Mouse (Mus musculus) intestine, embryonic 16.5 days (tissue): ENCODE results near the gene Arhgef19. TPM values are rescaled to one million over a fixed set of nuclear protein-coding genes. Genes with fewer than 3 reads are reported as not detected.

Source experiments
- ATAC-seq: fragments of 200-750 bp; cut with Nextera tagmentation; 2 replicates; pipeline ENCODE4 v1.8.0; 2017; ENCODE audit warnings: moderate TSS enrichment, moderate library complexity
- H3K27ac ChIP-seq: fragments of 300-500 bp; sonication (generic); 2 replicates; pipeline ENCODE4 v1.5.1; 2014; ENCODE audit warnings: mild to moderate bottlenecking, low read length
- H3K27me3 ChIP-seq: fragments of 300-500 bp; sonication (generic); replicated peaks from 2 replicates; pipeline ENCODE4 v1.6.1; 2014; ENCODE audit warnings: low read length, control low read depth, mixed read lengths; ENCODE audit not compliant: control insufficient read depth, insufficient read depth
- H3K36me3 ChIP-seq: fragments of 300-500 bp; sonication (generic); 2 replicates; pipeline ENCODE4 v1.6.1; 2014; ENCODE audit warnings: low read length, control low read depth; ENCODE audit not compliant: control insufficient read depth, insufficient read depth
- H3K4me1 ChIP-seq: fragments of 300-500 bp; sonication (generic); 2 replicates; pipeline ENCODE4 v1.6.1; 2014; ENCODE audit warnings: low read length, control low read depth, mixed read lengths; ENCODE audit not compliant: control insufficient read depth, insufficient read depth
- H3K4me2 ChIP-seq: fragments of 300-500 bp; sonication (generic); 2 replicates; pipeline ENCODE4 v1.6.1; 2014; ENCODE audit warnings: low read depth, low read length, control low read depth
- H3K4me3 ChIP-seq: fragments of 300-500 bp; sonication (generic); 2 replicates; pipeline ENCODE4 v1.5.1; 2014; ENCODE audit warnings: mild to moderate bottlenecking, low read length
- H3K9ac ChIP-seq: fragments of 300-500 bp; sonication (generic); 2 replicates; pipeline ENCODE4 v1.6.1; 2014; ENCODE audit warnings: low read depth, low read length
- H3K9me3 ChIP-seq: fragments of 300-500 bp; sonication (generic); 2 replicates; pipeline ENCODE4 v1.6.1; 2016; ENCODE audit warnings: low read length, control low read depth; ENCODE audit not compliant: control insufficient read depth
- WGBS: fragments of 180-500 bp; shearing (Covaris S2); extraction: QIAGEN DNeasy Blood & Tissue Kit; methylation state at CpG from one replicate; pipeline ENCODE4 v1.1.7; 2014; 5-methylcytosine and 5-hydroxymethylcytosine counted together
- polyA plus RNA-seq: library from polyadenylated mRNA; unstranded; fragments of >200 nt; fragmentation: Nextera tagmentation; extraction: Ambion mirVana; gene quantifications from 2 replicates; pipeline ENCODE4 v1.2.1, GENCODE M21; 2015

Gene Arhgef19
- polyA plus RNA-seq, 1 experiment from 2014 or later, result 15.0 TPM

- ATAC-seq, result peak; percentile 69; the same call in 1 of the 2 replicates
- H3K36me3 ChIP-seq, result no peaks in the 10 kb centered on the region
- H3K27ac ChIP-seq, result no peak overlapping the region
- no peaks in the 10 kb centered on the region for H3K4me1 ChIP-seq
- H3K9me3 ChIP-seq, result no peaks in the 10 kb centered on the region
- no peaks in the 10 kb centered on the region for H3K27me3 ChIP-seq
- H3K4me3 ChIP-seq, result no peak overlapping the region
- WGBS, result 68% methylated on average over 7 of the region's 7 CpGs
- H3K4me2 ChIP-seq, result no peak overlapping the region
- no peak overlapping the region for H3K9ac ChIP-seq
Observed at GRCm38 (mm10) chr4:141228687-141229086, 10.6 kb upstream of the Arhgef19 start.

- Histone ChIP-seq H3K4me3 (no peak overlapping the region), H3K9me3 (no peaks in the 10 kb centered on the region), H3K27ac (no peak overlapping the region), H3K4me2 (no peak overlapping the region), H3K36me3 (no peaks in the 10 kb centered on the region), H3K4me1 (peaks cover 1% of the 10 kb centered on the region; the same call in 1 of the 2 replicates), H3K27me3 (no peaks in the 10 kb centered on the region), H3K9ac (no peak overlapping the region)
- 91% methylated on average over 4 of the region's 4 CpGs for WGBS
- ATAC-seq, result no peak
Observed at GRCm38 (mm10) chr4:141233196-141233595, 6.1 kb upstream of the Arhgef19 start.

- WGBS, result 67% methylated on average over 6 of the region's 6 CpGs
- no peaks in the 10 kb centered on the region for H3K27me3 ChIP-seq
- H3K27ac ChIP-seq, result no peak overlapping the region
- H3K9me3 ChIP-seq, result no peaks in the 10 kb centered on the region
- H3K9ac ChIP-seq, result no peak overlapping the region
- ATAC-seq, result no peak
- H3K4me3 ChIP-seq, result no peak overlapping the region
- H3K4me1 ChIP-seq, result peaks cover 15% of the 10 kb centered on the region
- no peak overlapping the region for H3K4me2 ChIP-seq
- H3K36me3 ChIP-seq, result no peaks in the 10 kb centered on the region
Observed at GRCm38 (mm10) chr4:141235537-141236111, 3.7 kb upstream of the Arhgef19 start.

- no peaks in the 10 kb centered on the region; the same call in 1 of the 2 replicates for H3K27me3 ChIP-seq
- 76% methylated on average over 3 of the region's 3 CpGs for WGBS
Observed at GRCm38 (mm10) chr4:141236856-141237255, 2.4 kb upstream of the Arhgef19 start.

GRCm38 (mm10) chr4:141238492-141239387 is 559 bp upstream of the Arhgef19 start:
- no peaks in the 10 kb centered on the region; the same call in 1 of the 2 replicates for H3K27me3 ChIP-seq
- H3K36me3 ChIP-seq, result no peaks in the 10 kb centered on the region
- 6% methylated on average over 20 of the region's 20 CpGs for WGBS
- peak overlapping the region; percentile 88 for H3K4me2 ChIP-seq
- H3K27ac ChIP-seq, result peak overlapping the region; percentile 76
- peaks cover 44% of the 10 kb centered on the region for H3K4me1 ChIP-seq
- peak overlapping the region; percentile 65 for H3K9ac ChIP-seq
- no peaks in the 10 kb centered on the region for H3K9me3 ChIP-seq
- no peak for ATAC-seq
- H3K4me3 ChIP-seq, result peak overlapping the region; percentile 48

More at GRCm38 (mm10) chr4:141236856-141237255, 2.4 kb upstream of the Arhgef19 start:
- Histone ChIP-seq H3K4me3 (no peak overlapping the region), H3K4me2 (no peak overlapping the region), H3K27ac (no peak overlapping the region), H3K36me3 (no peaks in the 10 kb centered on the region), H3K4me1 (peaks cover 27% of the 10 kb centered on the region), H3K9ac (no peak overlapping the region), H3K9me3 (no peaks in the 10 kb centered on the region)
- ATAC-seq, result no peak

- H3K9me3 ChIP-seq, result no peaks in the 10 kb centered on the region
- no peaks in the 10 kb centered on the region for H3K36me3 ChIP-seq
- WGBS, result 4% methylated on average over 14 of the region's 14 CpGs
- no peaks in the 10 kb centered on the region; the same call in 1 of the 2 replicates for H3K27me3 ChIP-seq
- H3K27ac ChIP-seq, result peak overlapping the region; percentile 90
- ATAC-seq, result peak; percentile 75
- peak overlapping the region; percentile 51 for H3K9ac ChIP-seq
- H3K4me2 ChIP-seq, result peak overlapping the region; percentile 88
- peak overlapping the region; percentile 48 for H3K4me3 ChIP-seq
- peaks cover 62% of the 10 kb centered on the region for H3K4me1 ChIP-seq
Observed at GRCm38 (mm10) chr4:141240617-141241016, 1.3 kb downstream of the Arhgef19 start.

- Histone ChIP-seq H3K9ac (no peak overlapping the region), H3K27me3 (peaks cover under 1% of the 10 kb centered on the region; the same call in 1 of the 2 replicates), H3K4me3 (peak overlapping the region; percentile 39), H3K27ac (peak overlapping the region; percentile 45), H3K4me2 (peak overlapping the region; percentile 88), H3K36me3 (no peaks in the 10 kb centered on the region), H3K9me3 (no peaks in the 10 kb centered on the region), H3K4me1 (peaks cover 73% of the 10 kb centered on the region)
- 31% methylated on average over 15 of the region's 15 CpGs for WGBS
- no peak for ATAC-seq
Observed at GRCm38 (mm10) chr4:141241861-141242260, 2.6 kb downstream of the Arhgef19 start.

- WGBS, result 13% methylated on average over 11 of the region's 11 CpGs
- peak overlapping the region; percentile 39 for H3K4me3 ChIP-seq
- H3K4me2 ChIP-seq, result peak overlapping the region; percentile 88
- no peaks in the 10 kb centered on the region for H3K9me3 ChIP-seq
- H3K4me1 ChIP-seq, result peaks cover 82% of the 10 kb centered on the region
- H3K27me3 ChIP-seq, result peaks cover 3% of the 10 kb centered on the region; the same call in 1 of the 2 replicates
- peak overlapping the region; percentile 62 for H3K9ac ChIP-seq
- ATAC-seq, result peak; percentile 23; the same call in 1 of the 2 replicates
- no peaks in the 10 kb centered on the region for H3K36me3 ChIP-seq
- H3K27ac ChIP-seq, result peak overlapping the region; percentile 63
Observed at GRCm38 (mm10) chr4:141242651-141243241, 3.4 kb downstream of the Arhgef19 start.

GRCm38 (mm10) chr4:141243636-141244035 is 4.3 kb downstream of the Arhgef19 start:
- Histone ChIP-seq H3K4me2 (no peak overlapping the region), H3K36me3 (no peaks in the 10 kb centered on the region), H3K9me3 (no peaks in the 10 kb centered on the region), H3K27me3 (peaks cover 3% of the 10 kb centered on the region; the same call in 1 of the 2 replicates), H3K9ac (no peak overlapping the region; the same call in 1 of the 2 replicates), H3K4me3 (no peak overlapping the region), H3K27ac (no peak overlapping the region), H3K4me1 (peaks cover 85% of the 10 kb centered on the region)
- ATAC-seq, result no peak
- WGBS, result 41% methylated on average over 5 of the region's 5 CpGs
